Mouse (Mus musculus) MEL (cell line): Measurements from ENCODE around the gene Rnf26. TPM values are rescaled to one million over a fixed set of nuclear protein-coding genes. Genes with fewer than 3 reads are reported as not detected.

ENCODE experiments used
- DNase-seq: peaks from one replicate; pipeline ENCODE4 v3.0.0; 2011; ENCODE audit warnings: low read depth, low spot score
- H3K27ac ChIP-seq: 2 replicates; pipeline ENCODE4 v1.5.1; 2012; ENCODE audit warnings: low read depth, mild to moderate bottlenecking, control low read depth, low read length, moderate library complexity; ENCODE audit not compliant: control insufficient read depth
- H3K27me3 ChIP-seq, 2 experiments: fragments of 150-350 bp in 1 of 2; sonication (generic) in 1 of 2; 2 replicates each; pipeline ENCODE4 v1.6.1; 2012; ENCODE audit warnings: low read length in 2 of 2, mild to moderate bottlenecking in 2 of 2, improper control_type of control experiment in 1 of 2, moderate library complexity in 1 of 2; ENCODE audit not compliant: insufficient read depth in 2 of 2, control insufficient read depth in 1 of 2
- H3K36me3 ChIP-seq, 2 experiments: 2 replicates each; pipeline ENCODE4 v1.6.1; 2012 to 2014; ENCODE audit warnings: low read length in 2 of 2, improper control_type of control experiment in 1 of 2, inconsistent platforms in 1 of 2, mild to moderate bottlenecking in 1 of 2; ENCODE audit not compliant: insufficient read depth in 2 of 2, control insufficient read depth in 1 of 2
- H3K4me1 ChIP-seq, 2 experiments: fragments of 150-350 bp in 1 of 2; sonication (generic) in 1 of 2; 2 replicates each; pipeline ENCODE4 v1.6.1; 2012; ENCODE audit warnings: low read length in 2 of 2, improper control_type of control experiment in 1 of 2, mild to moderate bottlenecking in 1 of 2; ENCODE audit not compliant: insufficient read depth in 2 of 2, control insufficient read depth in 1 of 2
- H3K4me3 ChIP-seq, 2 experiments: fragments of 150-350 bp in 1 of 2; sonication (generic) in 1 of 2; 2 replicates each; pipeline ENCODE4 v1.5.1; 2012; ENCODE audit warnings: low read depth in 2 of 2, low read length in 2 of 2, mild to moderate bottlenecking in 2 of 2, moderate library complexity in 2 of 2, control low read depth in 1 of 2, improper control_type of control experiment in 1 of 2; ENCODE audit not compliant: control insufficient read depth in 1 of 2, insufficient read depth in 1 of 2
- H3K79me2 ChIP-seq: 2 replicates; pipeline ENCODE4 v1.6.1; 2012; ENCODE audit warnings: mild to moderate bottlenecking, low read length, moderate library complexity; ENCODE audit not compliant: control insufficient read depth, poor library complexity, insufficient read depth
- H3K9ac ChIP-seq: 2 replicates; pipeline ENCODE4 v1.6.1; 2012; ENCODE audit warnings: low read depth, mild to moderate bottlenecking, control low read depth, low read length, moderate library complexity; ENCODE audit not compliant: control insufficient read depth, poor library complexity, severe bottlenecking
- H3K9me3 ChIP-seq: fragments of 150-350 bp; sonication (generic); replicated peaks from 2 replicates; pipeline ENCODE4 v1.6.1; 2012; ENCODE audit warnings: mild to moderate bottlenecking, low read length, improper control_type of control experiment, moderate library complexity; ENCODE audit not compliant: insufficient read depth
- BHLHE40 ChIP-seq: IDR thresholded peaks from 2 replicates; pipeline ENCODE4 v1.6.1; 2012; ENCODE audit warnings: low read depth, mild to moderate bottlenecking, inconsistent platforms, low read length, improper control_type of control experiment, borderline replicate concordance
- CHD1 ChIP-seq: IDR thresholded peaks from 2 replicates; pipeline ENCODE4 v1.6.1; 2012; ENCODE audit warnings: low read depth, mild to moderate bottlenecking, inconsistent platforms, low read length, improper control_type of control experiment
- E2F4 ChIP-seq: IDR thresholded peaks from 2 replicates; pipeline ENCODE4 v1.6.1; 2011; ENCODE audit warnings: low read depth, low read length, improper control_type of control experiment, borderline replicate concordance
- ETS1 ChIP-seq: IDR thresholded peaks from 2 replicates; pipeline ENCODE4 v1.6.1; 2012; ENCODE audit warnings: low read depth, mild to moderate bottlenecking, inconsistent platforms, low read length, improper control_type of control experiment, moderate library complexity
- GABPA ChIP-seq: IDR thresholded peaks from 2 replicates; pipeline ENCODE4 v1.6.1; 2012; ENCODE audit warnings: low read depth, mild to moderate bottlenecking, inconsistent platforms, low read length, improper control_type of control experiment, moderate library complexity
- MAX ChIP-seq: IDR thresholded peaks from 2 replicates; pipeline ENCODE4 v1.6.1; 2011; ENCODE audit warnings: low read length, improper control_type of control experiment
- NELFE ChIP-seq: IDR thresholded peaks from 2 replicates; pipeline ENCODE4 v1.6.1; 2011; ENCODE audit warnings: low read depth, low read length, improper control_type of control experiment
- NRF1 ChIP-seq: IDR thresholded peaks from 2 replicates; pipeline ENCODE4 v1.6.1; 2014; ENCODE audit warnings: low read depth, mild to moderate bottlenecking, inconsistent platforms, low read length, improper control_type of control experiment, moderate library complexity; ENCODE audit not compliant: poor library complexity, insufficient read depth, severe bottlenecking
- POLR2A ChIP-seq, 2 experiments: IDR thresholded peaks; 2 replicates each; pipeline ENCODE4 v1.6.1; 2011 to 2012; ENCODE audit warnings: low read length in 2 of 2, mild to moderate bottlenecking in 2 of 2, control low read depth in 1 of 2, improper control_type of control experiment in 1 of 2, low read depth in 1 of 2, moderate library complexity in 1 of 2; ENCODE audit not compliant: control insufficient read depth in 1 of 2, insufficient read depth in 1 of 2, poor library complexity in 1 of 2
- ZC3H11A ChIP-seq: IDR thresholded peaks from 2 replicates; pipeline ENCODE4 v1.6.1; 2012; ENCODE audit warnings: low read depth, mild to moderate bottlenecking, inconsistent platforms, low read length, improper control_type of control experiment
- ZKSCAN1 ChIP-seq: IDR thresholded peaks from 2 replicates; pipeline ENCODE4 v1.6.1; 2012; ENCODE audit warnings: low read depth, mild to moderate bottlenecking, inconsistent platforms, low read length, improper control_type of control experiment, moderate library complexity
- polyA plus RNA-seq, 2 experiments: library from polyadenylated mRNA; stranded (reverse) in 1 of 2; unstranded in 1 of 2; fragments of >175 nt in 1 of 2; fragments of >200 nt in 1 of 2; gene quantifications; 2 replicates each; pipeline versions ENCODE4 v1.2.1 to v1.2.4; 2012; ENCODE audit warnings: low replicate concordance in 2 of 2, low read depth in 1 of 2; ENCODE audit not compliant: insufficient read length in 2 of 2, insufficient read depth in 1 of 2, missing spikeins in 1 of 2
- total RNA-seq: library from RNA; depleted of rRNA; stranded (reverse); fragments of 300-350 nt; gene quantifications from 2 replicates; pipeline ENCODE4 v1.2.3, GENCODE M21; 2012

Gene Rnf26
- total and polyA plus RNA-seq, 3 experiments = 14.0 to 55.1 TPM; not detected in 1

- TF ChIP-seq ETS1 (no peak), MAX (no peak), NELFE (no peak), POLR2A (IDR thresholded peaks at IDR 0.05; ENCODE audit: control insufficient read depth in 1 of 2, insufficient read depth in 1 of 2, low read depth in 1 of 2, low read length in 2 of 2, poor library complexity in 1 of 2) (no peak), ZKSCAN1 (no peak)
- DNase-seq = no peak
- peaks cover 0 to 3% of the 10 kb centered on the region in 2 experiments; a peak in 1 of 4 replicates for H3K36me3 ChIP-seq
- H3K9ac ChIP-seq = no peak overlapping the region
- no peaks in the 10 kb centered on the region for H3K79me2 ChIP-seq
- H3K9me3 ChIP-seq = no peaks in the 10 kb centered on the region
- H3K4me1 ChIP-seq = peaks cover 0 to 11% of the 10 kb centered on the region in 2 experiments; a peak in 2 of 4 replicates
- H3K27me3 ChIP-seq = no peaks in the 10 kb centered on the region
- H3K4me3 ChIP-seq = no peak overlapping the region
- H3K27ac ChIP-seq = no peak overlapping the region
Observed at GRCm38 (mm10) chr9:44075996-44076763, 37.1 kb downstream of the Rnf26 start.

GRCm38 (mm10) chr9:44075276-44075995 lies 37.9 kb downstream of the Rnf26 start:
- DNase-seq = no peak
- Histone ChIP-seq H3K36me3 (peaks cover 0 to 3% of the 10 kb centered on the region in 2 experiments; a peak in 1 of 4 replicates), H3K79me2 (no peaks in the 10 kb centered on the region), H3K4me3 (no peak overlapping the region), H3K27me3 (no peaks in the 10 kb centered on the region), H3K4me1 (peaks cover 0 to 11% of the 10 kb centered on the region in 2 experiments; a peak in 2 of 4 replicates), H3K27ac (no peak overlapping the region), H3K9ac (no peak overlapping the region), H3K9me3 (no peaks in the 10 kb centered on the region)
- no peak for TF ChIP-seq NRF1
- TF ChIP-seq E2F4 = no peak
- TF ChIP-seq GABPA = no peak
- no peak for TF ChIP-seq ZC3H11A
- no peak for TF ChIP-seq BHLHE40
- no peak for TF ChIP-seq CHD1
